Mouse (Mus musculus): ENCODE measurements around the gene Orc5. TPM values are rescaled to one million over a fixed set of nuclear protein-coding genes. Genes with fewer than 3 reads are reported as not detected.
A peak's percentile ranks its signal among the peaks of the same experiment; 100 is the strongest.

Gene Orc5
- 40.1 and 46.6 TPM in 2 replicates for polyA plus RNA-seq (2014; fragmentation: Nextera tagmentation; extraction: Ambion mirVana)

- under 1% methylated on average over 31 of the region's 31 CpGs for WGBS
These were observed at the start of gene Orc5 for GRCm38 (mm10) chr5:22550033-22550551. Gene Orc5 (minus strand): TSS chr5:22550429.

GRCm38 (mm10) chr5:22596981-22597380, 46.8 kb upstream of the Orc5 start:
- H3K36me3 ChIP-seq (ENCODE audit: control insufficient read depth, insufficient read depth, low read length), result no peaks in the 10 kb centered on the region
- ATAC-seq (ENCODE audit: insufficient number of reproducible peaks, insufficient read depth, low FRiP score, low read depth), result no peak
- no peaks in the 10 kb centered on the region for H3K9me3 ChIP-seq (ENCODE audit: control insufficient read depth, low read depth, low read length)
- no peaks in the 10 kb centered on the region for H3K27me3 ChIP-seq (ENCODE audit: control insufficient read depth, insufficient read depth, low read length)
- no peaks in the 10 kb centered on the region for H3K4me1 ChIP-seq (ENCODE audit: control insufficient read depth, insufficient read depth, low read length)
- WGBS, result 95% methylated on average over 4 of the region's 4 CpGs
- no peak overlapping the region for H3K27ac ChIP-seq (ENCODE audit: low read length)
- no peak overlapping the region for H3K4me3 ChIP-seq (ENCODE audit: low read depth, low read length)
- H3K4me2 ChIP-seq (replicated peaks; ENCODE audit: low read depth, low read length), result no peak overlapping the region
- no peak overlapping the region for H3K9ac ChIP-seq (replicated peaks; ENCODE audit: low read depth, low read length)

More at GRCm38 (mm10) chr5:22550033-22550551, at the start of gene Orc5:
- peak within 1 kb of the TSS; percentile 59 for H3K9ac ChIP-seq (replicated peaks; ENCODE audit: low read depth, low read length)
- H3K27ac ChIP-seq (ENCODE audit: low read length), result peak within 1 kb of the TSS; percentile 81
- peaks cover 3% of the 10 kb centered on the region; the same call in 1 of the 2 replicates for H3K4me1 ChIP-seq (ENCODE audit: control insufficient read depth, insufficient read depth, low read length)
- peak within 1 kb of the TSS; percentile 64 for H3K4me3 ChIP-seq (ENCODE audit: low read depth, low read length)
- H3K27me3 ChIP-seq (ENCODE audit: control insufficient read depth, insufficient read depth, low read length), result no peaks in the 10 kb centered on the region
- H3K36me3 ChIP-seq (ENCODE audit: control insufficient read depth, insufficient read depth, low read length), result peaks cover 16% of the 10 kb centered on the region
- peak within 1 kb of the TSS; percentile 54 for H3K4me2 ChIP-seq (replicated peaks; ENCODE audit: low read depth, low read length)
- peak; percentile 99 for ATAC-seq (ENCODE audit: insufficient number of reproducible peaks, insufficient read depth, low FRiP score, low read depth)
- no peaks in the 10 kb centered on the region for H3K9me3 ChIP-seq (ENCODE audit: control insufficient read depth, low read depth, low read length)

GRCm38 (mm10) chr5:22589370-22589966, 39.2 kb upstream of the Orc5 start:
- Histone ChIP-seq H3K9me3 (ENCODE audit: control insufficient read depth, low read depth, low read length) (no peaks in the 10 kb centered on the region), H3K36me3 (ENCODE audit: control insufficient read depth, insufficient read depth, low read length) (no peaks in the 10 kb centered on the region), H3K4me2 (replicated peaks; ENCODE audit: low read depth, low read length) (no peak overlapping the region), H3K4me3 (ENCODE audit: low read depth, low read length) (no peak overlapping the region), H3K9ac (replicated peaks; ENCODE audit: low read depth, low read length) (no peak overlapping the region), H3K4me1 (ENCODE audit: control insufficient read depth, insufficient read depth, low read length) (no peaks in the 10 kb centered on the region), H3K27ac (ENCODE audit: low read length) (no peak overlapping the region), H3K27me3 (ENCODE audit: control insufficient read depth, insufficient read depth, low read length) (no peaks in the 10 kb centered on the region)
- ATAC-seq (ENCODE audit: insufficient number of reproducible peaks, insufficient read depth, low FRiP score, low read depth), result no peak
- WGBS, result 72% methylated on average over 1 of the region's 1 CpGs

DNA sequence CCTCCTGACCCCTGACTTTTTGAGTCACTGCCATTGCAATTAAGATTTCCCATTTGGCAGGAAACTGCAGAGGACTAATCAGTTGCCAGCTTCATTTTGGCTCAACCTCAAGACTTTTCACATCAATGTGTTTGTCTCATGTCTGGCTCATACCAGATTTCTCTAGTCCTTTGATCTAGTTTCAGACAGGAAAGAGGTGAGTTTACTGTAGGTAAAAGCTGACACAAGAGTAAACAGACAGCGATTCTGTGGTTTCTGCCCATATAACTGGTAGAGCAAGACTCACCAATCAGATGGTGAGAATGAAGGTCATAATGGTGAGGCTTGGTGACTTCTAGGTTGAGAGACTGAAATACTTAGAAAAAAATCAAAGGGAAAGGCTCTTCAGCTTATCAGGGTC, 37.3 kb upstream of the Orc5 start:
- H3K4me2 ChIP-seq (replicated peaks; ENCODE audit: low read depth, low read length), result no peak overlapping the region
- ATAC-seq (ENCODE audit: insufficient number of reproducible peaks, insufficient read depth, low FRiP score, low read depth), result no peak
- no peaks in the 10 kb centered on the region for H3K4me1 ChIP-seq (ENCODE audit: control insufficient read depth, insufficient read depth, low read length)
- no peak overlapping the region for H3K27ac ChIP-seq (ENCODE audit: low read length)
- no peaks in the 10 kb centered on the region for H3K9me3 ChIP-seq (ENCODE audit: control insufficient read depth, low read depth, low read length)
- 50% methylated on average over 1 of the region's 1 CpGs for WGBS
- no peak overlapping the region for H3K9ac ChIP-seq (replicated peaks; ENCODE audit: low read depth, low read length)
- H3K36me3 ChIP-seq (ENCODE audit: control insufficient read depth, insufficient read depth, low read length), result no peaks in the 10 kb centered on the region
- no peaks in the 10 kb centered on the region for H3K27me3 ChIP-seq (ENCODE audit: control insufficient read depth, insufficient read depth, low read length)
- no peak overlapping the region for H3K4me3 ChIP-seq (ENCODE audit: low read depth, low read length)

DNA sequence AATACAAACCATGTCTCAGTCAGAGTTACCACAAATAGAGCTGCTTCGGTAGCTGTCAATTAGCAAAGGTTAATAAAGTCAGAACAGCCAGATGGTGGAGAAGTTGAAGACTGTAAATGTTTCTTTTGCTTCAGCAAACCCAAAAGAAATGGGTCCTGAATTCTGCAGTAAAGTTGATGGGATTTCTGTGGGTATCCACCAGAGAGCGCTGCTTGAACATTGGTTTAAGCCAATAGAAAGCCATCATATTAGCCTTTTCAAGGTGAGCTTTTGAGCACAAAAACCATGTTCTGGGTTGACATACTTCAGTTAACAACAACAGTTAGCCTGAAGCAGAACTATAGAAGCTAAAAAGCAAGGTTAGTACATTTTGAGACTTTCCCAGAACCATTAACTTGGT, 34.3 kb upstream of the Orc5 start:
- 54% methylated on average over 2 of the region's 2 CpGs for WGBS
- no peaks in the 10 kb centered on the region for H3K4me1 ChIP-seq (ENCODE audit: control insufficient read depth, insufficient read depth, low read length)
- no peak overlapping the region for H3K9ac ChIP-seq (replicated peaks; ENCODE audit: low read depth, low read length)
- no peak overlapping the region for H3K27ac ChIP-seq (ENCODE audit: low read length)
- no peak overlapping the region for H3K4me2 ChIP-seq (replicated peaks; ENCODE audit: low read depth, low read length)
- no peak for ATAC-seq (ENCODE audit: insufficient number of reproducible peaks, insufficient read depth, low FRiP score, low read depth)
- no peak overlapping the region for H3K4me3 ChIP-seq (ENCODE audit: low read depth, low read length)
- H3K36me3 ChIP-seq (ENCODE audit: control insufficient read depth, insufficient read depth, low read length), result no peaks in the 10 kb centered on the region
- no peaks in the 10 kb centered on the region for H3K27me3 ChIP-seq (ENCODE audit: control insufficient read depth, insufficient read depth, low read length)
- no peaks in the 10 kb centered on the region for H3K9me3 ChIP-seq (ENCODE audit: control insufficient read depth, low read depth, low read length)

- Histone ChIP-seq H3K4me3 (ENCODE audit: low read depth, low read length) (no peak overlapping the region), H3K9me3 (ENCODE audit: control insufficient read depth, low read depth, low read length) (no peaks in the 10 kb centered on the region), H3K4me2 (replicated peaks; ENCODE audit: low read depth, low read length) (no peak overlapping the region), H3K36me3 (ENCODE audit: control insufficient read depth, insufficient read depth, low read length) (no peaks in the 10 kb centered on the region), H3K27me3 (ENCODE audit: control insufficient read depth, insufficient read depth, low read length) (no peaks in the 10 kb centered on the region), H3K4me1 (ENCODE audit: control insufficient read depth, insufficient read depth, low read length) (no peaks in the 10 kb centered on the region), H3K9ac (replicated peaks; ENCODE audit: low read depth, low read length) (no peak overlapping the region), H3K27ac (ENCODE audit: low read length) (no peak overlapping the region)
- no peak for ATAC-seq (ENCODE audit: insufficient number of reproducible peaks, insufficient read depth, low FRiP score, low read depth)
- 67% methylated on average over 3 of the region's 3 CpGs for WGBS
These were observed 27.8 kb upstream of the Orc5 start for GRCm38 (mm10) chr5:22578011-22578410.

- H3K9ac ChIP-seq (replicated peaks; ENCODE audit: low read depth, low read length), result no peak overlapping the region
- no peak overlapping the region for H3K4me2 ChIP-seq (replicated peaks; ENCODE audit: low read depth, low read length)
- no peaks in the 10 kb centered on the region for H3K27me3 ChIP-seq (ENCODE audit: control insufficient read depth, insufficient read depth, low read length)
- no peaks in the 10 kb centered on the region for H3K4me1 ChIP-seq (ENCODE audit: control insufficient read depth, insufficient read depth, low read length)
- H3K36me3 ChIP-seq (ENCODE audit: control insufficient read depth, insufficient read depth, low read length), result no peaks in the 10 kb centered on the region
- no peak for ATAC-seq (ENCODE audit: insufficient number of reproducible peaks, insufficient read depth, low FRiP score, low read depth)
- no peak overlapping the region for H3K27ac ChIP-seq (ENCODE audit: low read length)
- 67% methylated on average over 3 of the region's 3 CpGs for WGBS
- no peaks in the 10 kb centered on the region for H3K9me3 ChIP-seq (ENCODE audit: control insufficient read depth, low read depth, low read length)
- H3K4me3 ChIP-seq (ENCODE audit: low read depth, low read length), result no peak overlapping the region
These were observed 24.5 kb upstream of the Orc5 start for GRCm38 (mm10) chr5:22574751-22575150.

- no peak overlapping the region for H3K4me2 ChIP-seq (replicated peaks; ENCODE audit: low read depth, low read length)
- no peaks in the 10 kb centered on the region for H3K4me1 ChIP-seq (ENCODE audit: control insufficient read depth, insufficient read depth, low read length)
- no peak for ATAC-seq (ENCODE audit: insufficient number of reproducible peaks, insufficient read depth, low FRiP score, low read depth)
- no peaks in the 10 kb centered on the region for H3K27me3 ChIP-seq (ENCODE audit: control insufficient read depth, insufficient read depth, low read length)
- no peaks in the 10 kb centered on the region for H3K9me3 ChIP-seq (ENCODE audit: control insufficient read depth, low read depth, low read length)
- 63% methylated on average over 1 of the region's 1 CpGs for WGBS
- no peak overlapping the region for H3K4me3 ChIP-seq (ENCODE audit: low read depth, low read length)
- no peak overlapping the region for H3K27ac ChIP-seq (ENCODE audit: low read length)
- H3K9ac ChIP-seq (replicated peaks; ENCODE audit: low read depth, low read length), result no peak overlapping the region
- no peaks in the 10 kb centered on the region for H3K36me3 ChIP-seq (ENCODE audit: control insufficient read depth, insufficient read depth, low read length)
These were observed 23.9 kb upstream of the Orc5 start for GRCm38 (mm10) chr5:22574161-22574560.

DNA sequence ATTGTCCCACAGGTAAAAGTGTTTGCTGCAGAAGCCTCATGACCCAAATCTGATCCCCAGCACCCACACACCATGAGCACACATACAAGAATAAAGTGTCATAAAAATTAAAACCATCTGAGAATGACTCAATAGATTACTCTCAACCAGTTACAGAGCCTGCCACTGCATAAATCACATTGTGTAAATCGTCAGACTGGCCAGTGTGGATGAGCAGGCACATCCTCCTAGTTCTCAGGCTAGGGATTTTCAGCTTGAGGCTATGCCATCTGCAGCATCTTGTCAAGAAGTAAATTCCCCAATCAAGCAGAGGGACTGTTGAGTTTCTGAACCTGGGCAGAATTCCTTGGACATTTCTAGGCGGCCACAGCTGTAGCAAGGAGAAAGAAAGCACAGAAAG, 23.5 kb upstream of the Orc5 start:
- 57% methylated on average over 2 of the region's 2 CpGs for WGBS
- ATAC-seq (ENCODE audit: insufficient number of reproducible peaks, insufficient read depth, low FRiP score, low read depth), result no peak
- no peaks in the 10 kb centered on the region for H3K27me3 ChIP-seq (ENCODE audit: control insufficient read depth, insufficient read depth, low read length)
- no peak overlapping the region for H3K27ac ChIP-seq (ENCODE audit: low read length)
- no peak overlapping the region for H3K9ac ChIP-seq (replicated peaks; ENCODE audit: low read depth, low read length)
- H3K4me3 ChIP-seq (ENCODE audit: low read depth, low read length), result no peak overlapping the region
- H3K4me1 ChIP-seq (ENCODE audit: control insufficient read depth, insufficient read depth, low read length), result no peaks in the 10 kb centered on the region
- H3K4me2 ChIP-seq (replicated peaks; ENCODE audit: low read depth, low read length), result no peak overlapping the region
- H3K36me3 ChIP-seq (ENCODE audit: control insufficient read depth, insufficient read depth, low read length), result no peaks in the 10 kb centered on the region
- H3K9me3 ChIP-seq (ENCODE audit: control insufficient read depth, low read depth, low read length), result no peaks in the 10 kb centered on the region

Data from stomach, embryonic 14.5 days (tissue).